Mouse (Mus musculus) liver, embryonic 14.5 days (tissue): ENCODE measurements around the gene Sun1.

ENCODE experiments used
- CTCF ChIP-seq: IDR thresholded peaks from 2 replicates; pipeline ENCODE4 v1.5.1; 2016; ENCODE audit warnings: antibody characterized with exemption, low read depth, control low read depth
- EP300 ChIP-seq: IDR thresholded peaks from 2 replicates; pipeline ENCODE4 v1.6.1; 2016; ENCODE audit warnings: antibody characterized with exemption, low read depth

GRCm38 (mm10) chr5:139160899-139161298, 39.5 kb upstream of the Sun1 start:
- TF ChIP-seq CTCF: no peak
- no peak for TF ChIP-seq EP300
